Mouse (Mus musculus) intestine, postnatal 0 days (tissue): ENCODE measurements around the gene Peg10. TPM values are rescaled to one million over a fixed set of nuclear protein-coding genes. Genes with fewer than 3 reads are reported as not detected.

Source experiments
- ATAC-seq: fragments of 200-750 bp; cut with Nextera tagmentation; 2 replicates; pipeline ENCODE4 v1.8.0; 2017; ENCODE audit warnings: mild to moderate bottlenecking, moderate TSS enrichment, moderate library complexity
- H3K27ac ChIP-seq: fragments of 300-500 bp; sonication (generic); 2 replicates; pipeline ENCODE4 v1.5.1; 2014; ENCODE audit warnings: mild to moderate bottlenecking, low read depth, low read length, moderate library complexity
- H3K27me3 ChIP-seq: fragments of 300-500 bp; sonication (generic); replicated peaks from 2 replicates; pipeline ENCODE4 v1.6.1; 2014; ENCODE audit warnings: low read length, mixed read lengths; ENCODE audit not compliant: control insufficient read depth, insufficient read depth
- H3K36me3 ChIP-seq: fragments of 300-500 bp; sonication (generic); 2 replicates; pipeline ENCODE4 v1.6.1; 2014; ENCODE audit warnings: mild to moderate bottlenecking, moderate library complexity; ENCODE audit not compliant: control insufficient read depth, insufficient read depth
- H3K4me1 ChIP-seq: fragments of 300-500 bp; sonication (generic); replicated peaks from 2 replicates; pipeline ENCODE4 v1.6.1; 2014; ENCODE audit warnings: antibody characterized with exemption, low read length, mixed read lengths; ENCODE audit not compliant: control insufficient read depth, insufficient read depth
- H3K4me2 ChIP-seq: fragments of 300-500 bp; sonication (generic); replicated peaks from 2 replicates; pipeline ENCODE4 v1.6.1; 2014; ENCODE audit warnings: low read depth, mild to moderate bottlenecking, moderate library complexity
- H3K4me3 ChIP-seq: fragments of 300-500 bp; sonication (generic); 2 replicates; pipeline ENCODE4 v1.5.1; 2014; ENCODE audit warnings: low read depth, low read length
- H3K9ac ChIP-seq: fragments of 300-500 bp; sonication (generic); 2 replicates; pipeline ENCODE4 v1.6.1; 2014; ENCODE audit warnings: mild to moderate bottlenecking, low read depth, low read length
- H3K9me3 ChIP-seq: fragments of 300-500 bp; sonication (generic); 2 replicates; pipeline ENCODE4 v1.6.1; 2016; ENCODE audit warnings: mixed run types; ENCODE audit not compliant: control insufficient read depth
- CTCF ChIP-seq: sonication (generic); IDR thresholded peaks from 2 replicates; pipeline ENCODE4 v1.5.1; 2016; ENCODE audit warnings: low read depth, mild to moderate bottlenecking, control low read depth, antibody characterized with exemption, moderate library complexity
- WGBS: fragments of 180-500 bp; shearing (Covaris S2); extraction: QIAGEN DNeasy Blood & Tissue Kit; methylation state at CpG from one replicate; pipeline ENCODE4 v1.1.7; 2014; 5-methylcytosine and 5-hydroxymethylcytosine counted together
- polyA plus RNA-seq: library from polyadenylated mRNA; unstranded; fragments of >200 nt; fragmentation: Nextera tagmentation; extraction: Ambion mirVana; gene quantifications from 2 replicates; pipeline ENCODE4 v1.2.1, GENCODE M21; 2015

Gene Peg10
- polyA plus RNA-seq, 1 experiment from 2014 or later, result 0.55 TPM

GRCm38 (mm10) chr6:4733208-4733607 lies 13.9 kb upstream of the Peg10 start:
- Histone ChIP-seq H3K27ac (no peak overlapping the region), H3K27me3 (no peaks in the 10 kb centered on the region), H3K9ac (no peak overlapping the region), H3K9me3 (no peaks in the 10 kb centered on the region), H3K4me2 (no peak overlapping the region), H3K4me3 (no peak overlapping the region), H3K4me1 (no peaks in the 10 kb centered on the region), H3K36me3 (no peaks in the 10 kb centered on the region)
- peak; percentile 81 for ATAC-seq
- TF ChIP-seq CTCF, result no peak
- 48% methylated on average over 8 of the region's 8 CpGs for WGBS

- H3K9me3 ChIP-seq, result no peaks in the 10 kb centered on the region
- no peak overlapping the region for H3K4me2 ChIP-seq
- H3K4me1 ChIP-seq, result no peaks in the 10 kb centered on the region
- H3K36me3 ChIP-seq, result no peaks in the 10 kb centered on the region
- H3K27ac ChIP-seq, result no peak overlapping the region
- WGBS, result 61% methylated on average over 9 of the region's 9 CpGs
- peak; percentile 57 for ATAC-seq
- no peak for TF ChIP-seq CTCF
- 0 out of 2 replicates have a peak, but pooled peaks cover 3% of the 10 kb centered on the region for H3K27me3 ChIP-seq
- H3K9ac ChIP-seq, result no peak overlapping the region
- H3K4me3 ChIP-seq, result no peak overlapping the region
These were observed 10.7 kb upstream of the Peg10 start for GRCm38 (mm10) chr6:4736372-4736771.

- 0 out of 2 replicates have a peak, but pooled peaks cover 3% of the 10 kb centered on the region for H3K27me3 ChIP-seq
- no peak overlapping the region for H3K9ac ChIP-seq
- no peak for TF ChIP-seq CTCF
- no peak overlapping the region for H3K4me3 ChIP-seq
- H3K36me3 ChIP-seq, result no peaks in the 10 kb centered on the region
- no peak overlapping the region for H3K4me2 ChIP-seq
- H3K9me3 ChIP-seq, result no peaks in the 10 kb centered on the region
- WGBS, result 68% methylated on average over 11 of the region's 11 CpGs
- no peak overlapping the region for H3K27ac ChIP-seq
- ATAC-seq, result no peak
- H3K4me1 ChIP-seq, result no peaks in the 10 kb centered on the region
These were observed 9.0 kb upstream of the Peg10 start for GRCm38 (mm10) chr6:4738034-4738629.

GRCm38 (mm10) chr6:4738717-4739116 lies 8.4 kb upstream of the Peg10 start:
- Histone ChIP-seq H3K4me1 (no peaks in the 10 kb centered on the region), H3K4me2 (no peak overlapping the region), H3K27me3 (0 out of 2 replicates have a peak, but pooled peaks cover 3% of the 10 kb centered on the region), H3K9me3 (no peaks in the 10 kb centered on the region), H3K27ac (no peak overlapping the region), H3K9ac (no peak overlapping the region), H3K4me3 (no peak overlapping the region), H3K36me3 (no peaks in the 10 kb centered on the region)
- no peak for ATAC-seq
- WGBS, result 73% methylated on average over 2 of the region's 2 CpGs
- TF ChIP-seq CTCF, result no peak

- ATAC-seq, result no peak
- H3K9me3 ChIP-seq, result no peaks in the 10 kb centered on the region
- no peak overlapping the region for H3K27ac ChIP-seq
- 54% methylated on average over 13 of the region's 13 CpGs for WGBS
- no peaks in the 10 kb centered on the region for H3K4me1 ChIP-seq
- H3K4me2 ChIP-seq, result no peak overlapping the region
- no peaks in the 10 kb centered on the region for H3K36me3 ChIP-seq
- H3K9ac ChIP-seq, result no peak overlapping the region
- H3K27me3 ChIP-seq, result 0 out of 2 replicates have a peak, but pooled peaks cover 6% of the 10 kb centered on the region
- H3K4me3 ChIP-seq, result no peak overlapping the region
- TF ChIP-seq CTCF, result no peak
These were observed 7.4 kb upstream of the Peg10 start for GRCm38 (mm10) chr6:4739522-4740355.

GRCm38 (mm10) chr6:4740511-4740910 lies 6.6 kb upstream of the Peg10 start:
- Histone ChIP-seq H3K27me3 (0 out of 2 replicates have a peak, but pooled peaks cover 6% of the 10 kb centered on the region), H3K4me2 (no peak overlapping the region), H3K9ac (no peak overlapping the region), H3K27ac (no peak overlapping the region), H3K4me1 (no peaks in the 10 kb centered on the region), H3K4me3 (no peak overlapping the region), H3K36me3 (no peaks in the 10 kb centered on the region), H3K9me3 (no peaks in the 10 kb centered on the region)
- no peak for ATAC-seq
- 45% methylated on average over 6 of the region's 6 CpGs for WGBS
- no peak for TF ChIP-seq CTCF
